Mouse (Mus musculus) liver, embryonic 16.5 days (tissue): ENCODE measurements around the gene Rnf182. TPM values are rescaled to one million over a fixed set of nuclear protein-coding genes. Genes with fewer than 3 reads are reported as not detected.

ENCODE experiments used
- ATAC-seq: fragments of 200-750 bp; cut with Nextera tagmentation; 2 replicates; pipeline ENCODE4 v1.8.0; 2017; ENCODE audit warnings: low read depth, mild to moderate bottlenecking, moderate number of reproducible peaks, moderate library complexity
- H3K27ac ChIP-seq: fragments of 300-500 bp; sonication (generic); 2 replicates; pipeline ENCODE4 v1.5.1; 2014; ENCODE audit warnings: mild to moderate bottlenecking, low read length
- H3K27me3 ChIP-seq: fragments of 300-500 bp; sonication (generic); 2 replicates; pipeline ENCODE4 v1.6.1; 2014; ENCODE audit warnings: low read depth, low read length, mixed read lengths; ENCODE audit not compliant: control insufficient read depth, insufficient read depth
- H3K36me3 ChIP-seq: fragments of 300-500 bp; sonication (generic); 2 replicates; pipeline ENCODE4 v1.6.1; 2014; ENCODE audit warnings: mild to moderate bottlenecking; ENCODE audit not compliant: control insufficient read depth, insufficient read depth
- H3K4me1 ChIP-seq: fragments of 300-500 bp; sonication (generic); 2 replicates; pipeline ENCODE4 v1.6.1; 2014; ENCODE audit warnings: low read depth, low read length, mixed read lengths; ENCODE audit not compliant: control insufficient read depth
- H3K4me2 ChIP-seq: fragments of 300-500 bp; sonication (generic); 2 replicates; pipeline ENCODE4 v1.6.1; 2014; ENCODE audit warnings: low read depth, low read length, mixed read lengths
- H3K4me3 ChIP-seq: fragments of 300-500 bp; sonication (generic); 2 replicates; pipeline ENCODE4 v1.5.1; 2014; ENCODE audit warnings: low read depth, mild to moderate bottlenecking, low read length
- H3K9ac ChIP-seq: fragments of 300-500 bp; sonication (generic); 2 replicates; pipeline ENCODE4 v1.6.1; 2014; ENCODE audit warnings: low read depth, low read length
- H3K9me3 ChIP-seq: fragments of 300-500 bp; sonication (generic); replicated peaks from 2 replicates; pipeline ENCODE4 v1.6.1; 2016; ENCODE audit warnings: low read length; ENCODE audit not compliant: control insufficient read depth
- WGBS: fragments of 180-500 bp; shearing (Covaris S2); extraction: QIAGEN DNeasy Blood & Tissue Kit; methylation state at CpG from one replicate; pipeline ENCODE4 v1.1.7; 2014; ENCODE audit not compliant: insufficient replicate concordance; 5-methylcytosine and 5-hydroxymethylcytosine counted together
- polyA plus RNA-seq: library from polyadenylated mRNA; unstranded; fragments of >200 nt; fragmentation: Nextera tagmentation; extraction: Ambion mirVana; gene quantifications from 2 replicates; pipeline ENCODE4 v1.2.1, GENCODE M21; 2015

Rnf182 gene
- polyA plus RNA-seq, 1 experiment from 2014 or later: not detected

- H3K9me3 ChIP-seq: no peaks in the 10 kb centered on the region
- H3K4me2 ChIP-seq: no peak overlapping the region
- no peak overlapping the region for H3K9ac ChIP-seq
- H3K4me1 ChIP-seq: no peaks in the 10 kb centered on the region
- no peaks in the 10 kb centered on the region for H3K27me3 ChIP-seq
- no peak overlapping the region for H3K27ac ChIP-seq
- ATAC-seq: no peak
- H3K36me3 ChIP-seq: no peaks in the 10 kb centered on the region
- WGBS: 54% methylated on average over 16 of the region's 16 CpGs
- H3K4me3 ChIP-seq: no peak overlapping the region
Observed at GRCm38 (mm10) chr13:43582961-43583360, 32.5 kb upstream of the Rnf182 start.

- 50% methylated on average over 8 of the region's 8 CpGs for WGBS
- Histone ChIP-seq H3K36me3 (no peaks in the 10 kb centered on the region), H3K9ac (no peak overlapping the region), H3K4me2 (no peak overlapping the region), H3K9me3 (no peaks in the 10 kb centered on the region), H3K27me3 (no peaks in the 10 kb centered on the region), H3K4me3 (no peak overlapping the region), H3K4me1 (no peaks in the 10 kb centered on the region), H3K27ac (no peak overlapping the region)
- no peak for ATAC-seq
Observed at GRCm38 (mm10) chr13:43583504-43583903, 32.0 kb upstream of the Rnf182 start.

- Histone ChIP-seq H3K9me3 (no peaks in the 10 kb centered on the region), H3K27ac (no peak overlapping the region), H3K36me3 (no peaks in the 10 kb centered on the region), H3K4me2 (no peak overlapping the region), H3K9ac (no peak overlapping the region), H3K4me1 (no peaks in the 10 kb centered on the region), H3K4me3 (no peak overlapping the region), H3K27me3 (no peaks in the 10 kb centered on the region)
- ATAC-seq: no peak
- 55% methylated on average over 2 of the region's 2 CpGs for WGBS
Observed at GRCm38 (mm10) chr13:43585335-43585734, 30.2 kb upstream of the Rnf182 start.

GRCm38 (mm10) chr13:43586966-43587365 lies 28.5 kb upstream of the Rnf182 start:
- Histone ChIP-seq H3K4me2 (no peak overlapping the region), H3K4me3 (no peak overlapping the region), H3K36me3 (no peaks in the 10 kb centered on the region), H3K27me3 (no peaks in the 10 kb centered on the region), H3K9me3 (no peaks in the 10 kb centered on the region), H3K9ac (no peak overlapping the region), H3K27ac (no peak overlapping the region), H3K4me1 (no peaks in the 10 kb centered on the region)
- 61% methylated on average over 3 of the region's 3 CpGs for WGBS
- ATAC-seq: no peak

GRCm38 (mm10) chr13:43587844-43588840 lies 27.4 kb upstream of the Rnf182 start:
- Histone ChIP-seq H3K4me3 (no peak overlapping the region), H3K9ac (no peak overlapping the region), H3K36me3 (no peaks in the 10 kb centered on the region), H3K4me1 (no peaks in the 10 kb centered on the region), H3K4me2 (no peak overlapping the region), H3K27ac (no peak overlapping the region), H3K27me3 (no peaks in the 10 kb centered on the region), H3K9me3 (no peaks in the 10 kb centered on the region)
- WGBS: 66% methylated on average over 14 of the region's 14 CpGs
- ATAC-seq: no peak

- 63% methylated on average over 28 of the region's 28 CpGs for WGBS
Observed at GRCm38 (mm10) chr13:43591828-43592680, 23.5 kb upstream of the Rnf182 start.

GRCm38 (mm10) chr13:43592681-43593068 lies 22.8 kb upstream of the Rnf182 start:
- H3K9me3 ChIP-seq: no peaks in the 10 kb centered on the region
- 55% methylated on average over 8 of the region's 8 CpGs for WGBS
- no peak overlapping the region for H3K4me2 ChIP-seq
- H3K4me3 ChIP-seq: no peak overlapping the region
- H3K27ac ChIP-seq: no peak overlapping the region
- no peak for ATAC-seq
- no peaks in the 10 kb centered on the region for H3K27me3 ChIP-seq
- no peak overlapping the region for H3K9ac ChIP-seq
- no peaks in the 10 kb centered on the region for H3K4me1 ChIP-seq
- H3K36me3 ChIP-seq: no peaks in the 10 kb centered on the region

More at GRCm38 (mm10) chr13:43591828-43592680, 23.5 kb upstream of the Rnf182 start:
- Histone ChIP-seq H3K9ac (no peak overlapping the region), H3K27me3 (no peaks in the 10 kb centered on the region), H3K36me3 (no peaks in the 10 kb centered on the region), H3K4me2 (no peak overlapping the region), H3K27ac (no peak overlapping the region), H3K4me1 (no peaks in the 10 kb centered on the region), H3K4me3 (no peak overlapping the region), H3K9me3 (no peaks in the 10 kb centered on the region)
- ATAC-seq: no peak

GRCm38 (mm10) chr13:43595896-43596295 lies 19.6 kb upstream of the Rnf182 start:
- Histone ChIP-seq H3K4me1 (no peaks in the 10 kb centered on the region), H3K27ac (no peak overlapping the region), H3K9ac (no peak overlapping the region), H3K9me3 (no peaks in the 10 kb centered on the region), H3K36me3 (no peaks in the 10 kb centered on the region), H3K4me3 (no peak overlapping the region), H3K27me3 (no peaks in the 10 kb centered on the region), H3K4me2 (no peak overlapping the region)
- no peak for ATAC-seq
- 49% methylated on average over 4 of the region's 4 CpGs for WGBS
